Mouse (Mus musculus) heart, postnatal 0 days (tissue): Measurements from ENCODE around the gene Fbln5.

Experiments
- CTCF ChIP-seq: IDR thresholded peaks from 2 replicates; pipeline ENCODE4 v1.5.1; 2016; ENCODE audit warnings: antibody characterized with exemption, control low read depth, low read depth
- EP300 ChIP-seq: IDR thresholded peaks from 2 replicates; pipeline ENCODE4 v1.6.1; 2016; ENCODE audit warnings: antibody characterized with exemption, low read depth

DNA sequence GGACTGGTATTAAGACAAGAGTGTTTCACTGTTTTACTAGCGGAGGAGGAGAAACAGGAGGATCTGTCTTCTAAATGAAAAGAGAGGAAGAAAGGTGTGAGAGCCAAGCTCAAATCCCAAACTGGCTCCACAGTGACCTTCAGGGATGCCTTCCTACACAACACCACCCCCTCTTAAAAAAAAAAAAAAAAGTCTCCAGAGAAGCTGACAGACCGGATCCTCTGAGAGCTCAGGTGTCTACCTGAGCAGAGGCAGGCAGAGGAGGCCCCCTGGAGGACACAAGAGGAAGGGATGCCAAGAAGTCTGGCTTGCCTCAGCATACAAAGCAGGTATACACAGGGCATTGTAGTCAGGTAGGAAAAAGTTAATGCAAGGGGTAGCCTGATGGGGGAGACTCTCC lies 36.1 kb downstream of the Fbln5 start:
- TF ChIP-seq EP300 (no peak), CTCF (no peak)
